Mouse (Mus musculus): ENCODE measurements around the gene Msrb2. TPM values are rescaled to one million over a fixed set of nuclear protein-coding genes. Genes with fewer than 3 reads are reported as not detected.
A peak's percentile ranks its signal among the peaks of the same experiment; 100 is the strongest.

Msrb2 gene
- total RNA-seq, 2 experiments from 2014 or later, result 20.7 to 22.4 TPM

DNA sequence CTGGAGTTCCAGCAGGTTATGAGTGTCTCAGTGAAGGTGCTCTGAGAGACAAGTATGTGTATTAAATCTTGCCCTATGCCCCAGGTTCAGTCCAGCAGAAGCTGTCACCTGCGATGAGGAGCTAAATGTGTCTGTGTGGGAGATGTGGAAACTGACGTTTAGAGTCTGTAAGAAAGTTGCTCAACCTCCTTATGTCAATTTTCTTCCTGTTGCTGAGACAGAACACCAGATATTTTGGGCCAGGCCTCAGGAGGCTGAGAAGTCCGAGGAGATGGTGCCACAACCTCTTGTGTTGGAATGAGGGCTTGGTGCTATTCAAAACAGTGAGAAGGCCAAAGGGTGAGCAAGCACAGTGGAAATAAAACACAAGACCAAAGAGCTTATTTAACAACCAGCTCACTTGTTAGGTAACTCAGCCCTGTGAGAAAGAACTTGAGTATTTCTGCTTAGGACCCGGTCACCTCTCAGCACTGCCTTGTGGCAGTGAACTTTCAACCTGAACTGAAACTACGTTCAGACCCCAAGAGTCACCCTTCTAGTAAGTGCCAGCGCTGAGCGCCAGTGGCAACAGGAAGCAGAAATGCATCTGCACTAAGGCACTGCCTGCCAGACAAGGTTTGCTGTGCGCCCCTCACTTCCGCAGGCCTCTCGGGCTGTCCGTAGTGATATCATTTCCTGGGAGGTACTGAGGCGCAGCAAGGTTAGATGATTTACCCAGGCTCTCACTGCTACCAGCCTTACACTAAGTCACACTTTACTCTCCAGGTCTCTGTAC is 17.3 kb downstream of the Msrb2 start:
- DNase-seq (ENCODE audit: low spot score in 2 of 2), result no peak

DNA sequence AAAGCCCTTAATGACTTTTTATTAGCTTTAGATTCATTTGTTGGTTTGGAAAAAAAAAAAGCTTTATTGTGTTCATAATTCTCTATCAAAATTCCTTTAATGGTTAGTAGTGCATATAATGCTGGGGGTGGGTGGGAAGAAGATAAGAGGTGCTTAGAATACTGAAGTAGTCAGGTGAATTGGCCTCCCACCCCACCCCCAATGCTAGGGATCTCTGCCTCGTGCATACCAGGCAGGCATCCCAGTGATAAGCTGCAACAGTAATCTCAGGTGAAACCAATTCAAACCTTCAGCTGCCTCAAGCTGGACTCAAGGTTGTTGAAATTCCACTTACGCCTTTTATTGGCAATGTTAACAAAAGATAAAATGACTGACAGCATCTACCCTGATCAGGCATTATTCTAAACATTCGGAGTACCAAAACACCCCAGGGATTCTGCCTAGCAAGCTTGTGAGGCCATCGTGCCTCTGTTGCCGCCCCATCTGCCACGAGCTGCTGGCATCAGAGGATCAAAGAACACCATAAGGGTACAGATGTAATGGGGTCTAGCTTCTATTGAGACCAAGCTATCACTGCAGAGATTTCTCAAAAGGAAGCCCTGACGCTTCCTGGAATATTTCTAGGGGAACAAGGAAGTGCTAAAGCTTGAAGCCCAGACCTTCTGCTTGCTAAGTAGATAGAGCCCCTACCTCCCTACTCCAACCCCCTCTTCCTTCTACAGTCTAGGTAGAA is 19.3 kb downstream of the Msrb2 start:
- no peak for DNase-seq (ENCODE audit: low spot score in 2 of 2)

DNA sequence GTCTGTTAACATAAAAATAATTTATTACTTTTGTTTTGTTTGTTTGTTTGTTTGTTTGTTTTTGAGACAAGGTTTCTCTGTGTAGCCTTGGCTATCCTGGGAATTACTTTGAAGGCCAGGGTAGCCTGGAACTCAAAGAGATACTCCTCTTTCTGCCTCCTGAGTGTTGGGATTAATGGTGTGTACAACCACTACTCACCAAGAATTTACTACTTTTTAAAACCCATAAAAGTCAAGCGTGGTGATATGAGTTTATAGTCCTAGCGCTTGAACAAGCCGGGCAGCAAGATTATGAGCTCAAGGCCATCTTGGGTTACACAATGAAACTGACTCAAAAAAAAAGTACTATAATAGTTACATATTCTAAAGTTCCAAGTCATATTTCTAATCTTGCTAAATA is 20.4 kb downstream of the Msrb2 start:
- no peak for DNase-seq (ENCODE audit: low spot score in 2 of 2)

DNA sequence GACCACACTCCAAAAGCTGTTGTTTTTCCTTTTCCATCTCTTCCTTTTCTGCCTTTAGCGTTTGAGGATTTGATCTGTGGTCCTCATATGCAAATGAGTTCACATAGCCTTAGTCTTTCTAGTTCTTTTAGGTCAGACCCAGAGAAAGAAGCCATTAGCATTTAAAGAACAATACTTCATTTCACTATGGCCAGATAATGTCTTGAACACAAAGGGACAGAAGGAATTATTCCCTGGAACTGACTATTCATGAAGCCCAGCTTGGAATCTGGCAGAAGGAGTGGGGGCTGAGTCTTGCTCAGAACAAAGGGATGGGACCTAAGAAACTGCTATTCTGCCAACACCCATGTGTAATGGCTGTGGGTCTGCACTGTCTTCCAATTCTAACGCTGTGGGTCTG is 21.6 kb downstream of the Msrb2 start:
- no peak for DNase-seq (ENCODE audit: low spot score in 2 of 2)

DNA sequence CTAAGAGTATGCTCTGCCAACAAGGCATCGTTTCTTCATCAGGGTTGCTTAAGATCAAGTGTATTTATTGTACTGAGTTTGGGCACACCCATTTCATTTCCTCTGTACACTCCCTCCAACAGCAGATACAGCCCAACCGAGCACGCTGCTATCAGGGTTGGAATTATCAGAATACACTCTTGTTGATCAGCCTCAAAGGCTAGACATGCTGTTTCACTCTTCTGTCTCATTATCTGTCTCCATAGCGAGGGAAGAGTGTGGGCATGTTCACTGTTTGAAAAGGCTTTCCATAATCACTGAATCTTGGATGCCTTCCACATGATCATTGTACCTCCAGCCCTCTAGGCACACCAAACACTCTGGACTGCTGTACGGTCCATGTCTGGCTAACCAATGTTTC is 34.2 kb downstream of the Msrb2 start:
- DNase-seq (ENCODE audit: low spot score in 2 of 2), result no peak

DNA sequence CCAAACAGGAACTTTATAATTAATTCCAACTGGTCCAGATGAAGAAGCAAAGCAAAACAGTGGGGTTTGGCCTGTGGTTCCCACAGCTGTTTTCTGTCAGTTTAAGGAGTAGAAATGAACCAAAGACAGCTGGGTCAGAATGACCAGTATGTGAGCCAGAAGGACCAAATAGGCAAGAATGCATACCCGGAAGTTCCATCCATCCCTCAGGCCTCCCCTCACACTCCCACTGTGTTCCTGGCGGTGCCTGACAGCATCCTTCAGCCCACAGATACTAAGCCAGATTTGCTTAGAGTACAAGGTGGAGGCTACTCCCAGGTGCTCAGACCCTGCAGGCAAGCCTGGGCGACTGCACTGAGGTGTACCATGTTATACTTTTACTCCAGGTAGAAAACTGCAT is 35.3 kb downstream of the Msrb2 start:
- DNase-seq (ENCODE audit: low spot score in 2 of 2), result no peak

DNA sequence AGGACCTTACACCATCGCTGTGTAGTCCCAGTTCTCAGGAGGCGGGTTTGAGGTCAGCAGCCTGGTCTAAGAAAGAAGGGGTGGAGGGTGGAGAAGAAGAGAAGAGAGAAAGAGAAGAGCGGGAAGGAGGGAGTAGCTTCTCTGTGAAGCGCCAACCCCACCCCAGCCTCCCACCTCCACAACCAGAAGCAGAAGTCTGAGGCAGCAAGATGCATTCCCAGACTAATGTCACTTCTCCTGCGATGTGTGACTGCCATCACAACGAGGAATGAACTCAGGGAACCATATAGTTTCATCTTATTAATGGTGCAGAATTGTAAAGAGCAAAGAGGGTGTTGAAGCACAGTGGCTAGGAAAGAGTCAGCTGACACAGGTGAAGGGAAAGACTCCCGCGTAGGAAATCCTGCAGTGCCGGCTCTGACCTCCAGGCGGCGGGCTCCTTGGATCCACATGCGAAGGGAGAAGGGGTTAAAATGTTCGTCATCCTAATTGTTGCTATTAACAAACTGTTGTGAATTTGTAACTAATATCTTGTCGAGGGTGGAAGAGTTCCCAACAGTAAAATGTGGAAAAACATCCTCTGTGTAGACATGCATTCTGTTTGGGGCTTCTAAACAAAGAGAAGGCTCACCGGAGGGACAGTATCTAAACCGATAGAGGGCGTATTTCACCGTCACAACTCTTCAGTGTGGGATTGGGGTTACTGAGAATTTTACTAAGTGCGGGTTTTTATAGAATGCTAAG is 43.2 kb downstream of the Msrb2 start:
- peak in 1 of 2 experiments; percentile 10 for DNase-seq (ENCODE audit: low spot score in 2 of 2)

DNA sequence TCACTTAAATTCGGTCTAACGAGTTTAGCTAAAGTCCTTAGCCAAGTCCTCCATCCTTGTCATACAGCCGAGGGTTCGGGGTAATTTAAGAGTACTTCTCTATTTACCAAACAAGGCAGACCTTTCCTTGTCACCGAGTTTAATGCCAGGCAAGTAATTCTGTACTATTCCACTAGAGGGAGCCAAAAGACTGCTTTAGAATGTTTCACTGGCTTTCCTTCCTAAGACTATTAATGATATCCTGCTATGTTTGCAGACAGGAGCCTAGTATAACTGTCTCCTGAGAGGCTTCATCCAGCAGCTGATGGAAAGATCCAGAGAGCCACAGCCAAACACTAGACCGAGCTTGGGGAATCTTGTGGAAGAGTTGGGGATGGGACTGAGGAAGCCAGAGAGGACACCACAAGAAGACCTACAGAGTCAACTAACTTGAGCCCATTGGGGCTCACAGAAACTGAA is 43.9 kb downstream of the Msrb2 start:
- DNase-seq (ENCODE audit: low spot score in 2 of 2), result no peak

DNA sequence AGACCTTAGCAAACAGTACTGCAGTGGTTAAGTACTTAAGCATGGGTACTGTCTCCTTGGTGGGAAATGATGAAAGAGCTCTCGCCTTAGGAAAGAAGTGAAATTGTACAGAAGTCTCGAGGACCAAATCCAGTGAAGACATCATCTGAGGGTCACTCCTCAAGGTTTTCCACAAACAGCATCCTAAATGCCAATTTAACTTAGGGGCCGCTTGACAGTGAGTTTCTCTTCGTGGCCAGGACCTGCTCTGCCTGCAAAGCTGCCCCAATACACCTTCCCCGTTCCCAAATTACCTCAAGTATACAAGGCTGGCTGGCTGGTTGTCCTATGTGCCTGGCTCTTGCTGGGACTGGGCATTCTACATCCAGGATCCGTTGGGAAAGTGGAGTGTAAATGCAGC is 44.8 kb downstream of the Msrb2 start:
- DNase-seq (ENCODE audit: low spot score in 2 of 2), result no peak

DNA sequence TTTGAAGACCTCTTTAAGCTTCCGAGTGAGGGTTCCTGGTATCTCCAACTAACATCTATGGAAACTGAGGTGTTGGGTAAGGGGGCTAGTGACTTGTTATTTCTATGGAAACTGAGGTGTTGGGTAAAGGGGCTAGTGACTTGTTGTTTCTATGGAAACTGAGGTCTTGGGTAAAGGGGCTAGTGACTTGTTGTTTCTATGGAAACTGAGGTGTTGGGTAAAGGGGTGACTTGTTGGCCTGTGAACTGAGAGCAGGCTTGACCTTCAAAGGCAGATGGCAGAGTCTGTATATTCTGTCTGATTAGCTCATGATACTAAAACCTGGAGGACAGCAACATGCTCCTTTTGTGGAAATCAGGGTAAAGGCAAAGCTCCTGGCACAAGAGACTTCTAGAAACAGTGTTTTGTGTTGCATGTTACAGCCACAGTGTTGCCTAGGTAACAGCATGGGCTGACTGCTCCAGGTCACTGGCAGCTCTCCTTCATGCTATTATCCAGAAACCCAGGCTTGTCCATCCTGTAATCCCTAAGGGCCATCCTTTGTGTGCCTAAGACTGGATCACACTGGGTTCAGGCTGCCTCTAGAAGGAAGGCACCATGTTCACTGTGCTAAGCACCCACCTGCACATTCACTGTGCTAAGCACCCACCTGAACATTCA is 48.6 kb downstream of the Msrb2 start:
- no peak for DNase-seq (ENCODE audit: low spot score in 2 of 2)

DNA sequence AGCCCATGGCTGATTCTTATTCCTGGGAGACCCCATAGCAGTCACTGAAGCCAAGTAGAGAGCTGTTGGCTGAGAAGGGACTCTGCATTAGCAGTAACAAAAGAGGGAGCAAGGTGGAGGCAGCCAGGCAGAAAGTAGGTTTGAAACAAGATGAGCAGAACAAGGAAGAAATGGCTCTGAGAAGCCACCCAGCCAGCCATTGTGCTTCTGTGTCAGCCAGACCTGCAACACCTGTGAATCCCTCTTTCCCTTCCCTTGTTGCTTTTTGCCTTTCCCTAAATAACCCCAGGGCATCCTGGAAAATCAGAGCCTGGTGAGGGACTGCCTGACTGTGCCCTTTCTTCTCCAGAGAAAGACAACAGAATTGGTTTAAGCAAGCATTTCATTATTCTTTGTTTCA is 51.0 kb downstream of the Msrb2 start:
- no peak for DNase-seq (ENCODE audit: low spot score in 2 of 2)

DNA sequence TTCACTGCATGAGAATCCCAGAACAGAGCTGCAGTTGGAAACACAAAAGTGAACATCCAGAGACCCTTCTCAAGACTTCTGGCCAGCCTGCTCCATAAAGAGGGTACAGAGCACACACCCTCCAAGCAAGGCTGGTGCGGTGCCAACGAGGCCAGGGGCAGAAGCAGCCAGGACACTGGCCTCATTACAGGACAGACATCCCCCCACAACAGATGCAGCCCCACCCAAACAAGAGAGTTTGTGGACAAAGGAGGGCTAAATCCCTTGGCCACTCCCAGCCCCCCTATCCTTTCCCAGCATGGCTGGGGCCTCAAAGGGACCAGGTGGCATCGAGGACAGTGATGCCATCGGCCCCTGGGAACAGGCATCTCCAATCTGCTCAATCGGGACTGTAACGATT is 51.8 kb downstream of the Msrb2 start:
- no peak for DNase-seq (ENCODE audit: low spot score in 2 of 2)

DNA sequence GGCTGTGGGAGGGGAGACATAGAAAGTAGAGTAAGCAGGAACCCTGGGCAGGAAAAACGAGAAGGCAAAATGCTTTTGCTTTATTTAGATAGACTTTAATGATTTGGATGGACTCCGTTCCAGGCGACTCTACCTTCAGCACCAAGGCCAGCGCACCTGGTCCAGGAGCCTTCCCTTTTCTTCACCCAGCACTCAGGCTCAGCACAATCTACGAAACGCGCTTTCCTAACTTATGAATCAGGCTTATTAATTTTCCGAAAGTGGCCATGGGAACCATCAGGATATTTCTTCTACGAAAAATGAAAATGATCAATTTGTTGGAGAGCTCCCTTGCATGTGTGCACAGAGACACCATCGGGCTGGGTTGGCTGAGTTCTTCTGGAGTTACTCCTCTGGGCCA is 57.8 kb downstream of the Msrb2 start:
- no peak for DNase-seq (ENCODE audit: low spot score in 2 of 2)

DNA sequence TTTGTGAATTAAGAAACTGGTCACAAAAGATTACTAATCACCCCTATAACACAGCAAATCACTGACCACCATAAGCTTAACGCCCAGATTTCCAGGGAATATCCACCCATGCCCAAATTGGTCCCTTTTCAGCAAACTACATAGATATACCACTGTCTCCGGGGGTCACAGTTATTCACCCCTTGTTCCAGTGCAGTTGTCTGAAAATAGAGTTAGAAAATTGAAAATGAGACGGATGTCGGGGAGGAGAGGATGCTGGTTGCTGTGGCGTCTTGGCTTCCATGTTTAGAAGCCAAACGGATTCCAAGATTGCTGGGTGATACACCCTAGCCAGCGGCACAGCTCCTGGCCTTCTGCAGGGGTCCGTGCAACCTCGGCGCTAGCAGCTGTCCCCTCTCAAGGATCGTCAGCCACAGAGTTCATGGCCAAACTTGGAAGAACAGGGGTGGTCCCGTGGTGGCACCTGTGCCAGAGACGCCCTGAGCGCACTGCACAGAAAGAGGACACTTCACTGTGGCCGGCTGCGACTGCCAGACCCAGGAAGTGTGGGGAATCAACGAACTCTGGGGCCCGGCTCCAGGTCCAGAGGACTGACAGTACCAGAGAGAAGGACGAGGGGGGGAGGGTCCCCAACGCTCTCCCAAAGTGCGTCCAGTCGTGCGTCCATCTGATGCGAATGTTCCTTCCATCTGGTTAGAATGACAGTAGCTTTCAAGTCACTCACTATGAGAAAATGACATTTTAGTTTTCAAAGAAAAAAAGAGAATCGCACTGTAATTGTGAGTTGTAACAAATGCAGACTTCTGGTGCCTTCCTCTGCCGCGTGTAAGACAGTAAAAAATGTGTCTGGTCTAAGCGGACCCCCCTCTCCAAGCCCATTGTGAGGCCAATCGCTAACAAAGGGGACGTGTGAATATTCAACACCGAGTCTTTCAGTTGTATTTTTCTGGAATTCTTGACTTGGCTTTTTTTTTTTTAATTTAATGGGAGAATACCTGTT is 58.8 kb downstream of the Msrb2 start:
- DNase-seq (ENCODE audit: low spot score in 2 of 2), result no peak

DNA sequence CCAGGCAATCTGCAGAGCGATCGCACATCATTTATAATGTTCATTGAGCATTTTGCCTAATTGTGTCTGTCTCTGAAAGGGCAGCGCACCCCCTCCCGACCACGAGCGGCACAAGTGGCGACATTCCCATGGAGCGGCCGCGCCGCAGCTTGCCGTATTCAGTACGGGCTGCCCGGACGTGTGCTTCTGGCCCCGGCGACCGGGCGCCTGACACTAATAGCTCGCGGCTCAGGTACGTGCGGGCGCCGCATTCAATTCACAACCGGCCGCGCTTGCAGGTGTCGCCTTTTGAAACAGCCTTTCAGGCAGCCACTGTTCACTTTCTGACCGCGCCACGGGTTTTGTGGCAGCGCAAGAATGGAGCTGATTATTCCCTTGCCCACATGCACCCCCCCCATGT is 59.5 kb downstream of the Msrb2 start:
- no peak for DNase-seq (ENCODE audit: low spot score in 2 of 2)

DNA sequence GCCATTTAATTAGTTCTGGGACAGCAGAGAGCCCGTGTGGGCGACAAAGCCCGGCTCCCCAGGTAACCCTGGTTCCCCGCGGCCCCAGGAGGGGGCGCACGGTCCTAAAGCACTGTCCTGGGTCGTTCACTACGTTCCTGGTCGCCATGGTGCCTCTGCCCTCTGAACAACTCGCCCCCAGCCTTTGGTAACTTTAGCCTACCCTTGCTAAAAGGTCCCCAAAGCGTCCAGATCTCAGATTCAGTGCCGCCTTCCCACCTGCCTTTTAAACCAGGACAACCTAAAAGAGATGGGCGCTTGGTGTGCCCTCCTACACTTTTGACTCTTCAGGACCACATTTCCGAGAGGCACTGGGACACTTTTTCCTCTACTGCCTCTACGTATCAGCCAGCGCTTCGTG is 59.9 kb downstream of the Msrb2 start:
- no peak for DNase-seq (ENCODE audit: low spot score in 2 of 2)

DNA sequence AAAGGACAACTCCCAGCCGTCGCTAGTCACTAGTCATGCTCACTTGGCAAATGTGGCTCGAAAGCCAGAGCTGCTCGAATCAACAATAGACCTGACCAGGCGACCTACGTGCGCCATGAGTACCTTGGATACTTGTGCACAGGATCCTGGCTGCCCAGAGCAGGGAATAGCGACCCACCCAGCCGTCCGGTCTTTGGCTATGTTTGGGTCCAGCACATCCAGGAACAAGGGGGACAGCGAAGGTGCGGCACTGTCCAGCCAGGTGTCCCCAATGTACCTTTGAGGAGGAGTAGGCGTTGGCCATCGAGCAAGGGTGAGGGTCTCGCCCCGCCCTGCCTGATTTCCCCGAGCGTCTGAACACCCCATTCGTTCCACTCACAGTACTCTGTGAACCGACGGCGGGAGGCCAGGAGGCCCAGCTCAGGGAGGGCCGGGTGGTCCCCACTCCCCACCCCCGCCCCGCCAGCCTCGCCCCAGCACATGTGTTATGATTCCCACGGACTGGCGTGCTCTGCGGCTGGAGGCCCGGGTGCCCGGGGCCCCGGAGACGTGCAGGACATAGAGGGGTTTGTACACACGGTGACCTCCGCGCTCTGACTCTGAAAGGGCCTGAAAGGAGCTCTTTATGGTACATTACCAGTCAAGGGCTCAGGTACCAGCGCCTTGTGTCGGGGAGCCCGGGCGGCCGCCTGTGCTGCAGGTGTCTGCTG is 60.5 kb downstream of the Msrb2 start:
- DNase-seq (ENCODE audit: low spot score in 2 of 2), result no peak

DNA sequence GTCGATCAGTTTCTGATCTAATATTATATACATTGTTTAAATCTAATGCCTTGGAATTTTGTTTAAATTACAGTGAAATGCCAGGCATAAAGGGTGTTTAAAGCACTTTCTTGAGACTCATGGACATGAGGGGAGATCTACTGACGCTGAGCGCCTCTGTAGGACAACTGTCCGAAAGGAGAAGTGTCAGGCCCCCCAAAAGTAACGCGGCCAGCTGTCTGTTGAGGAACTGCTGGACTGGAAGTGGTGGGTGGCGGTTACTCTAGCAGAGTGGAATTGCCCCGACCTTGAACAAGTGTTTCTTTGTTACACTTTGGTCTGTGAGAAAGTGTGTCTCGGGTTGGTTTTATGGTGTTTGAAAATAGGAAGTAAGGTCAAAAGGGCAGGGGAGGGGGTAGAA is 73.1 kb downstream of the Msrb2 start:
- DNase-seq (ENCODE audit: low spot score in 2 of 2), result no peak

All from adrenal gland, postnatal 4 days (tissue).